Mouse (Mus musculus): ENCODE data around the gene Ssc4d.

DNA sequence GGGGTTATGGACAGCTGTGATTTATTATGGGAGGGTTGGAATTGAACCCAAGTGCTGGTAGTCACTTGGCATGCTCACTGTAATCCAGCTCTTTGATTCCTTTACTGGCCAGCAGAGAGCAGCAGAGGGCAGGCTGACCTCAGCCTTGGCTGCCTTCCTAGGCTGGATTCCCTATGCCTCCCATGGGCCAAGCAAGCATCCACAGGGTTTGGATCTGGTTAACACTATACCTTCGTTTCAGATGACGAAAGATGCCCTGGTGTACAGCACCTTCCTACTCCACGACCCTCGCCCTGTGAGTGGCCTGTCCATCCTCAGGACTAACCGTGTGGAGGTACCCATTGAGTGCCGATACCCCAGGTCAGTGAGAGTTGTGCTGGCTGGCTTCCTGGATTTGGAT is 8.1 kb upstream of the Ssc4d start:
- TF ChIP-seq CHD2 (IDR thresholded peaks at IDR 0.05; ENCODE audit: low read length) (no peak), ETS1 (conservative IDR thresholded peaks at IDR 0.05; ENCODE audit: low read depth, low read length) (no peak), POLR2A (IDR thresholded peaks at IDR 0.05; ENCODE audit: low read depth, low read length) (no peak), UBTF (IDR thresholded peaks at IDR 0.05; ENCODE audit: low read depth, low read length) (no peak), HCFC1 (IDR thresholded peaks at IDR 0.05; ENCODE audit: low read depth, low read length) (no peak), CTCF (conservative IDR thresholded peaks at IDR 0.05 in 1 of 2, IDR thresholded peaks at IDR 0.05 in 1 of 2; ENCODE audit: low read depth in 2 of 2, low read length in 2 of 2) (peak; percentile 83 to 93), MAX (IDR thresholded peaks at IDR 0.05; ENCODE audit: low read length) (no peak), ZNF384 (IDR thresholded peaks at IDR 0.05; ENCODE audit: low read depth, low read length) (no peak), MAFK (IDR thresholded peaks at IDR 0.05; ENCODE audit: insufficient replicate concordance, low read length) (no peak), SIN3A (IDR thresholded peaks at IDR 0.05; ENCODE audit: low read length) (no peak), MAZ (IDR thresholded peaks at IDR 0.05; ENCODE audit: low read depth, low read length) (no peak), EP300 (IDR thresholded peaks at IDR 0.05; ENCODE audit: low read length) (no peak), POLR2AphosphoS2 (IDR thresholded peaks at IDR 0.05; ENCODE audit: low read depth, low read length) (no peak), SMC3 (IDR thresholded peaks at IDR 0.05; ENCODE audit: low read depth, low read length) (peak; percentile 96)
